Mouse (Mus musculus): ENCODE results near the gene Camk2b. TPM values are rescaled to one million over a fixed set of nuclear protein-coding genes. Genes with fewer than 3 reads are reported as not detected.
"Not testable (repeated sequence)": the region's sequence is repeated elsewhere in the genome, so short reads cannot be mapped to it uniquely, and the experiment has no call there.

The Camk2b gene
- polyA plus RNA-seq, 1 experiment = 3.4 TPM

DNA sequence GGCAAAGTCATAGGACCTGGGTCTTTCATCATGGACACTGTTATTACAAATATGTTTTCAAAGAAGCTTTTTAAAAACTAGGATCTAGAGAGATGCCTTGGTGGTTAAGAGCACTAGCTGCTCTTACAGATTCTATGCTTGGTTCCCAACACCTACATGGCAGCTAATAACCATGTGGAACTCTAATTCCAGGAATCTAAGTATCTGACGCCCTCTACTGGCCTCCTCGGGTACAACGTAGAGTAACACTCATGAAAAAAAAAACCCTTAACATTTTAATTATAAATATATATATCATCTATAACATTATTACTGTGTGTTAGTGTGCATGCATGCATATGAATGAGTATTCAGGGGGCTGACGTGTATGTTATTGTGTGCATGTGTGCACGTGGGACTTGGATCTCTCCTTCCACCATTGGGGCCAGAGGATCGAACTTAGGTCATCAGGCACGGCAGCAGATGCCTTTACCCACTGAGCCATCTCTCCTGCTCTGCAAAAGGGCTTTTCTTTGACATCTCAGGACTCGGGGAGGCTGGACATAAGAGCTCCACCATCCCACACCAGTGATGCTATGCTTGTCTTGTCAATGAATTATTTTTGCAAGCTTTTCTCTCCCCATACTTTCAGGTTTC is 112.9 kb downstream of the Camk2b start:
- 0 out of 2 replicates have a peak, but pooled peaks have one; percentile 4 for TF ChIP-seq CTCF (IDR thresholded peaks at IDR 0.05; ENCODE audit: control insufficient read depth, insufficient read depth, insufficient replicate concordance, low read depth, low read length)
- TF ChIP-seq POLR2A (IDR thresholded peaks at IDR 0.05; ENCODE audit: control insufficient read depth, low read depth, low read length) = no peak
- peaks cover 12% of the 10 kb centered on the region for H3K4me1 ChIP-seq (ENCODE audit: control insufficient read depth, insufficient read depth, low read length)
- H3K36me3 ChIP-seq (ENCODE audit: control insufficient read depth, insufficient read depth, low read length) = no peaks in the 10 kb centered on the region; the same call in 1 of the 2 replicates
- H3K27ac ChIP-seq (ENCODE audit: control insufficient read depth, insufficient read depth, low read depth, low read length) = no peak overlapping the region; the same call in 1 of the 2 replicates
- no peaks in the 10 kb centered on the region for H3K27me3 ChIP-seq (ENCODE audit: control insufficient read depth, insufficient read depth, low read length)
- H3K4me3 ChIP-seq (ENCODE audit: control insufficient read depth, low read depth, low read length) = no peak overlapping the region

DNA sequence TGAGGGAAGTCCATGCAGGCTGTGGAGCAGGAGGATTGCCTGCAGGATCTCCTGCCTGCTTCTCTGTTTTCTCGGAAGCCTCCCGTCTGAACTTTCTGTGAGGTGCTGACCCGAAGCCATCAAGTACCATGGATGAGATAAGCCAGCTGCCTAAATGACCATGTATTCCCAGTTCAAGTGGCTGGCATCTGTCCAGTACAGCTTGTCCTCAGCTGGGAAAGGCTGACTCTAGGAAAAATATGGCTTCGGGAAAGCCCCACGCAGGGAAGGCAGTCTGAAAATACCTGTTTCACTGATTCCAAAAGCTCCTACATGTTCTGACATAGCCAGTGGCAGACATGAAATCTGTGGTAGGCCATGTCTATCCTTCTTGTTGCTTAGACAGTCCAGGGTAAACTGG is 113.7 kb downstream of the Camk2b start:
- no peak overlapping the region for H3K4me3 ChIP-seq (ENCODE audit: control insufficient read depth, low read depth, low read length)
- no peaks in the 10 kb centered on the region; the same call in 1 of the 2 replicates for H3K36me3 ChIP-seq (ENCODE audit: control insufficient read depth, insufficient read depth, low read length)
- H3K27ac ChIP-seq (ENCODE audit: control insufficient read depth, insufficient read depth, low read depth, low read length) = no peak overlapping the region
- no peaks in the 10 kb centered on the region for H3K27me3 ChIP-seq (ENCODE audit: control insufficient read depth, insufficient read depth, low read length)
- no peak for TF ChIP-seq CTCF (IDR thresholded peaks at IDR 0.05; ENCODE audit: control insufficient read depth, insufficient read depth, insufficient replicate concordance, low read depth, low read length)
- no peak for TF ChIP-seq POLR2A (IDR thresholded peaks at IDR 0.05; ENCODE audit: control insufficient read depth, low read depth, low read length)
- peaks cover 11% of the 10 kb centered on the region for H3K4me1 ChIP-seq (ENCODE audit: control insufficient read depth, insufficient read depth, low read length)

- no peaks in the 10 kb centered on the region for H3K36me3 ChIP-seq (ENCODE audit: control insufficient read depth, insufficient read depth, low read length)
- no peak for TF ChIP-seq POLR2A (IDR thresholded peaks at IDR 0.05; ENCODE audit: control insufficient read depth, low read depth, low read length)
- no peak for TF ChIP-seq CTCF (IDR thresholded peaks at IDR 0.05; ENCODE audit: control insufficient read depth, insufficient read depth, insufficient replicate concordance, low read depth, low read length)
- H3K27ac ChIP-seq (ENCODE audit: control insufficient read depth, insufficient read depth, low read depth, low read length) = no peak within 1 kb of the TSS
- peak within 1 kb of the TSS; percentile 67 for H3K4me3 ChIP-seq (ENCODE audit: control insufficient read depth, low read depth, low read length)
- H3K4me1 ChIP-seq (ENCODE audit: control insufficient read depth, insufficient read depth, low read length) = peaks cover 4% of the 10 kb centered on the region; the same call in 1 of the 2 replicates
- no peaks in the 10 kb centered on the region for H3K27me3 ChIP-seq (ENCODE audit: control insufficient read depth, insufficient read depth, low read length)
Observed at GRCm38 (mm10) chr11:5949586-5950352, 116.4 kb downstream of the Camk2b start, which contains the start of gene Gck. TSS of gene Gck (minus strand) at chr11:5950081.

DNA sequence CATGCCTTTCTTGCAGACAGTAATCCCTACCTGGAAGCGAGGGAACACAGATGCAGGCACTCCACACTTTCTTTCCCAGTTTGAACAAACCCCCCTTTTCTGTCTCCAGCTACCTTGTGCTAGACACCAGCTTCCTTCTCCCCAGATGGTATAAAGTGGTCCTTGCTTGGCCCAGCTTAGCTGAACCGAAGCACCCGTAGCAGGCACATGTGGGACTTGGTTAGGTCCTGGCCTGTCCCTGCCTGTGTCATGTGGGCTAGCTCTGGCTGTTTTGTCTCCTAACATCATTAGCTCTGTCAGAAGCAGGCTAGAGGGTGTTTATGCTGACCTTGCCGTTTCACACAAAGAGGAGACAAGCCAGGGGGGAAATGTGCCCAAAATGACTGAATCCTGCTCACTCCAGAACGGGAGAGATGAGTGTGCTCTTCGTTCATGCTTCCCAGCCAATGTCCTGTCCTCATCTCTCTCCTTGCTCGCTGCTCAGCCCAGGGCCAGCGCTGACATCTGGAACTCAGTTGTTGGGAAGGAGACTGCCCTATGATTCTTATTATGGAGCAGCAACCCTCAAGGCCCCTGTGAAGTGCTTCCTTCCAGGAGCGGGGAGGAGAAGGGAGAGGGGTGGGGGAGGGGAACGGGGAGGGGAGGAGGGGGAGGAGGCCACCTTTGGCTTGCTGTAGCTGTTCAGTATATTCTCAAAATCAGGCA is 117.5 kb downstream of the Camk2b start:
- Histone ChIP-seq H3K27me3 (ENCODE audit: control insufficient read depth, insufficient read depth, low read length) (no peaks in the 10 kb centered on the region), H3K27ac (ENCODE audit: control insufficient read depth, insufficient read depth, low read depth, low read length) (no peak overlapping the region), H3K36me3 (ENCODE audit: control insufficient read depth, insufficient read depth, low read length) (no peaks in the 10 kb centered on the region), H3K4me3 (ENCODE audit: control insufficient read depth, low read depth, low read length) (peak overlapping the region; percentile 67), H3K4me1 (ENCODE audit: control insufficient read depth, insufficient read depth, low read length) (peaks cover 3% of the 10 kb centered on the region; the same call in 1 of the 2 replicates)
- TF ChIP-seq CTCF (IDR thresholded peaks at IDR 0.05; ENCODE audit: control insufficient read depth, insufficient read depth, insufficient replicate concordance, low read depth, low read length) = no peak
- TF ChIP-seq POLR2A (IDR thresholded peaks at IDR 0.05; ENCODE audit: control insufficient read depth, low read depth, low read length) = no peak

DNA sequence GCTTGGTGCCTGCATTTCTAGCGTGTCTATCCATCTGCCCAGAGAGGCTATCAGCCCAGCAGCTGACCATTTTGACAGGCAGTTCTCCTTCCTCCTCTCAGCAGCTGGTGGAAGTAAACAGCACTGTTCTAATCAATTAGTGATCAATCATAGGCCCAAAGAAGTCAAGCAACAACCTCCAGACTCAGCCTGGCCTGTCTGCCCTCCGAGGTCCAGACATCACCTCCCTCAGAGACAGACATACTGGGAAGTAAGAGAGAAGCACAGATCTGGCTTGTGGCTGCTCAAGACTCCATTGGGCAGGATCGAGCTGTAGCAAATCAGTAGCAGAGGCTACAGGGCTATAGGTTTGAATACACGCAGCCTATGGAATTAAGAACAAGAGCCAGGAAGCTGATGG is 118.4 kb downstream of the Camk2b start:
- Histone ChIP-seq H3K27ac (ENCODE audit: control insufficient read depth, insufficient read depth, low read depth, low read length) (no peak overlapping the region), H3K4me3 (ENCODE audit: control insufficient read depth, low read depth, low read length) (peak overlapping the region; percentile 15; the same call in 1 of the 2 replicates), H3K36me3 (ENCODE audit: control insufficient read depth, insufficient read depth, low read length) (no peaks in the 10 kb centered on the region), H3K4me1 (ENCODE audit: control insufficient read depth, insufficient read depth, low read length) (peaks cover 3% of the 10 kb centered on the region; the same call in 1 of the 2 replicates), H3K27me3 (ENCODE audit: control insufficient read depth, insufficient read depth, low read length) (no peaks in the 10 kb centered on the region)
- TF ChIP-seq CTCF (IDR thresholded peaks at IDR 0.05; ENCODE audit: control insufficient read depth, insufficient read depth, insufficient replicate concordance, low read depth, low read length) = no peak
- no peak for TF ChIP-seq POLR2A (IDR thresholded peaks at IDR 0.05; ENCODE audit: control insufficient read depth, low read depth, low read length)

- no peaks in the 10 kb centered on the region for H3K27me3 ChIP-seq (ENCODE audit: control insufficient read depth, insufficient read depth, low read length)
- no peaks in the 10 kb centered on the region for H3K36me3 ChIP-seq (ENCODE audit: control insufficient read depth, insufficient read depth, low read length)
Observed at GRCm38 (mm10) chr11:5945096-5945495, 121.1 kb downstream of the Camk2b start.

GRCm38 (mm10) chr11:5942966-5943365 is 123.2 kb downstream of the Camk2b start:
- no peaks in the 10 kb centered on the region for H3K27me3 ChIP-seq (ENCODE audit: control insufficient read depth, insufficient read depth, low read length)
- no peak overlapping the region for H3K4me3 ChIP-seq (ENCODE audit: control insufficient read depth, low read depth, low read length)
- no peaks in the 10 kb centered on the region for H3K4me1 ChIP-seq (ENCODE audit: control insufficient read depth, insufficient read depth, low read length)
- H3K36me3 ChIP-seq (ENCODE audit: control insufficient read depth, insufficient read depth, low read length) = no peaks in the 10 kb centered on the region
- no peak overlapping the region for H3K27ac ChIP-seq (ENCODE audit: control insufficient read depth, insufficient read depth, low read depth, low read length)
- no peak for TF ChIP-seq CTCF (IDR thresholded peaks at IDR 0.05; ENCODE audit: control insufficient read depth, insufficient read depth, insufficient replicate concordance, low read depth, low read length)
- TF ChIP-seq POLR2A (IDR thresholded peaks at IDR 0.05; ENCODE audit: control insufficient read depth, low read depth, low read length) = no peak

More at GRCm38 (mm10) chr11:5945096-5945495, 121.1 kb downstream of the Camk2b start:
- Histone ChIP-seq H3K4me3 (ENCODE audit: control insufficient read depth, low read depth, low read length) (no peak overlapping the region), H3K27ac (ENCODE audit: control insufficient read depth, insufficient read depth, low read depth, low read length) (no peak overlapping the region), H3K4me1 (ENCODE audit: control insufficient read depth, insufficient read depth, low read length) (peaks cover 1% of the 10 kb centered on the region; the same call in 1 of the 2 replicates)
- TF ChIP-seq POLR2A (IDR thresholded peaks at IDR 0.05; ENCODE audit: control insufficient read depth, low read depth, low read length) (no peak), CTCF (IDR thresholded peaks at IDR 0.05; ENCODE audit: control insufficient read depth, insufficient read depth, insufficient replicate concordance, low read depth, low read length) (no peak)

DNA sequence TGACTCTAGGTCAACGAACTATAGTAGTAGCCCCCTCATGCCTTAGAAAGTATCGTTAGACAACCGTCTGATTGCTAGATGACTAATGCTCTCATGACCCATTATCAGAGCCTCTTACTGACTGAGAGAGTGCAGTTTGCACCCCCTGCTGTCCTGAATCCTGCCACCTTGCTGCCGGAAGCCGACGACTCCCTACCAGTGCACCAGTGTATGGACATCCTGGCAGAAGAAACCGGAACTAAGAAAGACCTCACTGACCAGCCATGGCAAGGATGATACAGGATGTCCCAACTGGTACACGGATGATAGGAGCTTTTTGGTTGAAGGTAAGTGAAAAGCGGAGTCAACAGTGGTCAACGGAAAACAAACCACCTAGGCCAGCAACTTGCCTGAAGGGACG is 131.6 kb downstream of the Camk2b start:
- H3K36me3 ChIP-seq (ENCODE audit: control insufficient read depth, insufficient read depth, low read length); H3K4me3 ChIP-seq (ENCODE audit: control insufficient read depth, low read depth, low read length); H3K4me1 ChIP-seq (ENCODE audit: control insufficient read depth, insufficient read depth, low read length); H3K27ac ChIP-seq (ENCODE audit: control insufficient read depth, insufficient read depth, low read depth, low read length); H3K27me3 ChIP-seq (ENCODE audit: control insufficient read depth, insufficient read depth, low read length): not testable (repeated sequence)

DNA sequence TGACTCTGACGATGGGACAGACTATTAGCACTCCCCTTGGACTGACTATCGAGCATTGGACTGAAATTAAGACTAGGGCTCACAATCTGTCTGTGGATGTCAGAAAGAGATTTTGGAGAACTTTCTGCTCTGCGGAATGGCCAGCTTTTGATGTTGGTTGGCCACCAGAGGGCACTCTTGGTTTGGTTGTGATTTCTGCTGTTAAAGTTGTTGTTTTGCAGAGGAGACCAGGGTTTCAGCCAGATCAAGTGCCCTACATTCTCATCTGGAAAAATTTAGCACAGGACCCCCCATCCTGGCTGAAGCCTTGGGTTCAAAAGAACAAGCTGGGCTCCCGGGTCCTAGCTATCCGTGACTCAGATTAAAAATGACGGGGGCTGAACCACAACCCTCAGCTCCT is 134.2 kb downstream of the Camk2b start:
- H3K27ac ChIP-seq (ENCODE audit: control insufficient read depth, insufficient read depth, low read depth, low read length) = peak overlapping the region; percentile 25; the same call in 1 of the 2 replicates
- H3K36me3 ChIP-seq (ENCODE audit: control insufficient read depth, insufficient read depth, low read length); H3K4me1 ChIP-seq (ENCODE audit: control insufficient read depth, insufficient read depth, low read length); H3K4me3 ChIP-seq (ENCODE audit: control insufficient read depth, low read depth, low read length); H3K27me3 ChIP-seq (ENCODE audit: control insufficient read depth, insufficient read depth, low read length): not testable (repeated sequence)
